Mouse (Mus musculus) heart, postnatal 10 days (tissue): Measurements from ENCODE around the gene Trub1. TPM values are rescaled to one million over a fixed set of nuclear protein-coding genes. Genes with fewer than 3 reads are reported as not detected.

Experiments
- DNase-seq, 2 experiments: peaks; one replicate each; pipeline ENCODE4 v3.0.0; 2021
- intact Hi-C: fragments of 180-260 bp; cut with DNase I; formaldehyde crosslinking; loops from one replicate; pipeline ENCODE4 v1.15.1; 2025
- total RNA-seq, 2 experiments: library from RNA; stranded (reverse); gene quantifications; 2 replicates each; pipeline ENCODE4 v1.2.3; 2021

The Trub1 gene
- total RNA-seq, 2 experiments from 2014 or later: 7.7 to 8.8 TPM

DNA sequence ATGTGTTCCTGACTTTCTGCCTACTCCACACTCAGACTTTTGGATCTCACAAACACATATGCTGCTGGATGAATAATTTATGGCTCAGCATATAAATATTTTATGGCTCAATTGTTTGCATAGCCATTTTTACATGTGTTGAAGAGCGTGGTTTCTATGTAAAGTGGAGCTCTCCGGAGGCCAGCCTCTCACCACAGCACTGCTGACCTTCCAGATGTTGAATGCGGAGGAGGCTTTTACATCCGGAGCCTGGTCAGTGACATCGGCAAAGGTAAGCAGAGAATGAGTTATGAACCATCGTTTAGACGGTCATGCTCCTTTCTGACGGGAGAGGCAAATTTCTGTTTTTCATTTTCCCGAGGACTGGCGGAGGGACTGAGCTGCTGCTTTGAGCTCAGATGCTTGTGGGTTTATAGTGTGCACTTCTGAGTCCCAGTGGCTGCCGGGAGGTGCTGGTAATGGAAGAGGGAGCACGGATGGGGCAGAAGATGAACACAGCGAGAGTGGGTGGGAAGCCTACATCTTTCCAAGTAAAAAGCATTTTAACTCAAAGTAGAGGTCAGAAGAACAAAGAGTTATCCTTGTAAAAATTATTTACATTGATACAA, 34.4 kb downstream of the Trub1 start:
- DNase-seq: no peak
- intact Hi-C loops: no loop called here

DNA sequence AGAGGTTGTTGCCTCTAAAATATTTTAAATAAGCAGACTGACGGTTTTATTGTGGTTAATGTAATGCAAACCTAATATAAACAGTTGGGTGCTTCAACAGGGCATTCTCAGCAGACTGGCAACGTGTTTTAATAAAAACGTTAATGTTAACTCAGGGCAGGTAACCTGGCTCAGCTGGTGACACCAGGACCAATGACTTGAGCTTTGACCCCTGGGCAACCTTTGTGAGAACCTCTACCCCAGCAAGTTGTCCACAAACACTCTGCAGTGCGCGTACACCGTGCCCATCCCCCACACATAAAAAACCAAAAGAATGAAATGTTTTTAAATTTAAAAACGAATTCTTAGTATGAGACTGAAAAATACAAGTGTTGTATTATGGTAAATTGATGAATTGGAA, 36.8 kb downstream of the Trub1 start:
- intact Hi-C loops: no loop called here

DNA sequence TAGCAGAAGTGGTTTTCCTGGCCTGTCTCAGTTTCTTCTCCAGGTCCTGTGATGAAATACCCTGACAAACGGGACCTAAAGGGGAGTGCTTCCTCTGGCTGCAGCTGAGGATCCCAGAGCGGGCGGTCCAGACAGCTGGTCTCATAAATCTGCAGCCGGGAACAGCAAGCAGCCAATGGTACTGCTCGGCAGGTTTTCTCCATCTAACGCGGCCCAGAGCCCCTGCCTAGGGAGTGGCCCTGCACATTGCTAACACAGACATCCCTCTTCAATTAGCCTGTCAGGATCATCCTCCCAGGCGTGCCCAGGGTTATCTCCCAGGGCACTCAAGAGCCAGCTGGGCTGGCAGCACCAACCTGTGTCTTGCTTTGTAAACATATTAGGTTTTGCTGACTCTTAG, 38.3 kb downstream of the Trub1 start:
- no peak for DNase-seq
- intact Hi-C loops: no loop called here

More for the DNA sequence above, 36.8 kb downstream of the Trub1 start:
- DNase-seq: no peak

DNA sequence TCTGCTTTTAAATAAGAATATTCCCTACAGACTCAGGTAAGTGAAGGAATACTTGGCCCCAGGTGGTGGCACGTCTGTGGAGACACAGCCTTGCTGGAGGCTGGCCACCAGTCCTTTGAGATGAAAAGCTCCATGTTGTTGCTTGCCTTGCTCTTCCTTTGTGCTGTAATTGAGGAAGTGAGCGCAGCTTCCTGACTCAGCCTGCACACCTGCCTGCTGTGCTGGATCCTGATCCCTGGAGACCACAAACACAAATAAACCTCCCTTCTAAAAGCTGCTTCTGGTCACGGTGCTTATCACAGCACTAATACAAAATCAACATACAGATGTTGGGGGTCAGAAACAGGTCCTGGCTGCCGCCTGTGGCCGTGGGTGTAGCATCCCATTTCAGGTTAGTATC, 41.3 kb downstream of the Trub1 start:
- intact Hi-C loops: no loop called here
- DNase-seq: no peak

DNA sequence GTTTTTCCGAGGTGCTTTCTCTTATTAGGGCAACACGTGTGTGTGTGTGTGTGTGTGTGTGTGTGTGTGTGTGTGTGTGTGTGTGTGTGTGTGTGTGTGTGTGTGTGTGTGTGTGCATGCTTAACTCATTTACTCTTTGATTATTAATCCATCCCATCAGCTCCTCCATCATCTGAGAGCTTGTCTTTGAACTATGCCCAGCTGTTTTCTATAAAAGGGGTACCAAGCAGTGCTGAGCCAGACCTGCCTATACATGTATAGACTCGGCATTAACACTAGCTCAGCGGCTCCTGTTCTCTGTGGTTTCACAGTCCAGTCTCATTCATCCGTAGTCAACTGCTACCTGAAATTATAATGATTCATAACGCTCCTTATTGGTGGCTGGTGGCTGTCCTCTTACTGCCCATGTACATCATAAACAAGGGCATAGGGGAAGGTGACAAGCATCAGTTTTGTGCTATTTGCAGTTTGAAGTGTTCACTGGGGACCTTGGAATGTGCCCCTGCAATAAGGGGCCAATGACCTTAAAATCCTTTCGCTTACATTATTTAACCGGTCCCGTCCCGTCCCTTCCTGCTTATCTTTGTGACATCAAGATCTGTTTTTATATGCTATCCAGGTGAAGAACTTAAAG, 45.5 kb downstream of the Trub1 start:
- intact Hi-C loops: no loop called here
- DNase-seq: no peak

DNA sequence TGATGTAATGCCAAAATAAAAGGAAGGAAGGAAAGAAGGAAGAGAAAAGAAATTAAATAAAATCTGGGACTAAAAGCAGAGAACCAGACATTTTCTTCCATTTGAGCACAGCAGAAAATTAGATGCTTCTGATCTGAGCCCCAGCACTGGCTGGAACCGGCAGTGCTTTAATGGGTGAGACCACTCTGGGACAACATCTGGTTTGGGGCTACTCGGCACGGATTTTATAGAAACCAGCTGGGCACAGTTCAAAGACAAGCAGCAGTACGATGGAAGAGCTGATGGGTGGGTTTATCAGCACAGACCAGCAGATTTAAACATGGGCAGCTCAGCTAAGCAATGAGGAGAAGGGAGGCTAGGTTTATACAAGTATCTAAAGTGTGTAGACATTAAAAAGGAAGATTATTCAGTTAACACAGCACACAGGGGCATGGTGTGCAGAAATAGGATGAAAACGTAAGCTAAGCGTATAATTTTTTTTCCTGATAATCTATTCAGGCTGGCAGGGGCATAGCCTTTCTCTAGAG, 46.2 kb downstream of the Trub1 start:
- intact Hi-C loops: no loop called here
- DNase-seq: no peak

DNA sequence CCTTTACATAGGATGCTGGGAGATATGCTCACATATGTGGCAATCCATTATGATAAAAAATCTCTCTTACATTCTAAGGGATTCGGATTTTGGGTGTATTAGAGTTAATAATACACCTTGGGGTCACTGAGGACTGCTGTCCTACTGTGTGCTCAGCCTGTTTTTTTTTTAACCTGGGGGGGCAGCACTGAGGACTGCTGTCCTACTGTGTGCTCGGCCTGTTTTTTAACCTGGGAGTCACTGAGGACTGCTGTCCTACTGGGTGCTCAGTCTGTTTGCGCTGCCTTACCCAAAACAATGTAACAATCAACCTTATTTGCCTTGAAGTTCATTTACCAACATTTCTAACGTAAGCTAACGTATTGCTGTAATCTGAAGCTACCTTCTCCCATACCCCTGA, 47.5 kb downstream of the Trub1 start:
- no peak for DNase-seq
- intact Hi-C loops: no loop called here

DNA sequence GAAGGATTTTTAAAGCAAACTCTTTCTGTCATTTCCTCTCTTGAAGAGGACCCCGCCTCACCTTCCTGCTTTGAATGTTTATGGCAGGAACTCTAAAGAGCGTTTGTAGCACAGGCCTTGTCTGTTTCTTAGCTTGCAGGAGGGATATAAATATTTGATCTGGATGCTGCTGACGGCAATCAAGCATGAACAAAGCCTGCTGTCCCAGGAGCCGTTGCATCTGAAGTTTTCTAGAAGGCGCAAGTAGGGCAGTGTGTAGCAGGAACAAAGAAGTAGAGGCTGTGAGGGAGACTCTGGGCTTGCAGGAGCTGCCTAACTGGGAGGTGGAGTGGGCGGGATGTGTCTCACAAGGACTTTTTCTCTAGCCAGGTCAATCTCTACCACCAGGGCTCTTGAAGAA, 50.4 kb downstream of the Trub1 start:
- intact Hi-C loops: no loop called here
- no peak for DNase-seq

DNA sequence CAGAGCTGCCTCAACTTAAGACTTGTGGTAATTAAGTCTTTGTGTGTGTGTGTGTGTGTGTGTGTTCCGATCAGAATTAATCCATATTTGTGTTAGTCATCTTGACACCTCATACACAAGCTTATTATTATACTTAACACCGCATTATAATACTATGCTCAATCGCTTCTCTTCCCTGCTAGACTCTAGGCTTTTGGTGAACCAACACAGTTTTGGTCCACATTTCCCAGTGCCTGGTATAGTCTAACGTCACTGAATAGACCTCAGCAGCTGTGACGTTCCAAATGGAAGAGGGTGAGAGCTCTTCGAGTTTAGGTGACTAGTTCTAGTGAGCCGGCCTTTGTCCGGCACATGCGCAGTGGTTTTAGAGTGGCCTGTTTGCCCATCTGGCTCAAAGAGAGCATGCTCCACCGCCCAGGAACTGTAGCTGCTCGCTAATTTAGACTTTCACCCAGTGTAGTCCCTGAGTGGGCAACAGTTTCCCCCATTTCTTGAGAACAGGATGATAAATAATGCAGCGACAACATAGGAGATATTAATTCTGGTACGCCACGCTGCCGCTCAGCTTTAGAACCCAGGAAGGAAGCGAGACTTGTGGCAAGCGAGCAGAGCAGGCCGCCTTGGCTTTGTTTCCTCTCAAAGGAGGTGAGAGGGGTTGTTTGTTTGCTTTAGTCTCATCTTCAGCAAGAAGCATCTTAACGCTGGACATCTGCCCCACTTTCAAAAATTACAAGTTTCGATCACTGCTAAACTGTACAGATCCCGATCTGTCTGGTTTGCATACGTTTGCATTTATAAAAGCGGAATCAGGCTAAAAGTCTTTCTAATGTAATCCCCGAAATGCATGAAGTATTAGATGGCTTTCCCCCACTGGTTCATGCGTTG, 52.6 kb downstream of the Trub1 start:
- intact Hi-C loops: no loop called here
- DNase-seq: no peak

DNA sequence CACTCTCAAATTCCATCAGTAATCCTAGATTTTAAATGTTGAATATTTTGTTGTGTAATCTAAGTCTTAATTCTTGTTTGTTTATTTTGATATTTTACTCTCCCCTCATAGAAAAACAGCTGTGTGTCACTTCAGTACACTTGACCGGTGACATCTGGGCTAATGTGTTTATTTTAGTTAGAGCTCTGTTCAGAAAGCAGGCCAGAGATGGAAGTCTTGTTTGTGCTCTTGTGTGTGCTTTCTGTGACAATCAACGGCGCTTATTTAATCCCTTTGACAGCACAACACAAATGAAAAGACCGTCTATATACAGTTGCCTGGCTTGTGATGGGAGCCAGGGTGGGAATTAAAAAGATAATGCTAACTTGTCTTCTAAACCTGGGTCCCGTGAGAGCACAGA, 53.9 kb downstream of the Trub1 start:
- intact Hi-C loops: no loop called here
- no peak for DNase-seq

DNA sequence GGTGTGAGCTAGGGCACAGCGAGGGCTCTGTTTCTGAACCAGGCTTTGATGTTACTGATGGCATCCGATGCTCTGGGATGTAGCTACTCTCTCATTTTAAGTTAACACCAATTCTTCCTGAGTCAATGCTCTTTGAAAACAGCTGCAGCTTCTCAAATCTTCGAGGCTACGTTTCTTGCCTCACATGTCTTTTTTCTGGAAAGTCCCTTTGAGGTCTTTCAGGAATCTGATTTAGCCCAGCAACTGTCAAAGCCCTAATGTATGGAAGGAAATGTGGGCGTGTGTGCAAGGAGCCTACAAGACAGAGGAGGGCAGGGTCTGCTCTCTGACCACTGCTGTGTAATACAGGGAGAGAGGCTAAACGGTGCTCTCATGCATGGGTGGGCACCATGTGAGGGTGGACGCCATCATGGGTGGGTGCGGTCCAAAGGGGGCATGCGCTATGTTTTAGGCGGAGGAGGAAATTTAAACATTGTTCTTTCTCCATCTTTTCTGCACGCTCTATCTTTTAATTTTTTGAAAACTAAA, 55.6 kb downstream of the Trub1 start:
- intact Hi-C loops: no loop called here

DNA sequence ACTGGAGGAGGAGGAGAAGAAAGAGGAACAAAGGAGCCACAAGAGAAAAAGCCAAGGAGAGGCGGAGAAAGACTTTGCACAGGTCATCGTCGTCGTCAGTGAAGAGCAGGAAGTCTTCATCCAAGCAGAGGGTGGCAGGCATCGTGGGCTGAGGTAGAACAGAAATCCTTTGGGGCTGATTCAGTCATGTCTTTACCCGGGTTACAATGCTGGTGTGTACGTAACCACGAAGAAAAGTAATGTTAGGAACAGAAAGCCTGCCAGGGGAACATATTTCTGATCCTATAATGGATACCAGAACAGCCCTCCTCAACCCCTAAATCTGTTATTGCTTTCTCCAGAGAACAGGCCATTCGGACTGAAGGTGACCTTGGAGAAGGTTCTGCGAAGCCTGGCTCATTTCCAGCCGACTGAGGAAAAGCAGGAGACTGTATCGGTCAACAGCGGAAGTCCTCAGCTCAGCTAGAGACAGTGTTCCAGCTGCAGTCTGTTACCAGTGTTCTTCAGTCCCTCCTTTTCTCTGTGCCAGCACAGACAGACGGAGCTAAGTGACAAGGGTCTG, 57.1 kb downstream of the Trub1 start:
- DNase-seq: peak; percentile 68 to 73
- intact Hi-C loops: no loop called here

More for the DNA sequence above, 55.6 kb downstream of the Trub1 start:
- DNase-seq: no peak

DNA sequence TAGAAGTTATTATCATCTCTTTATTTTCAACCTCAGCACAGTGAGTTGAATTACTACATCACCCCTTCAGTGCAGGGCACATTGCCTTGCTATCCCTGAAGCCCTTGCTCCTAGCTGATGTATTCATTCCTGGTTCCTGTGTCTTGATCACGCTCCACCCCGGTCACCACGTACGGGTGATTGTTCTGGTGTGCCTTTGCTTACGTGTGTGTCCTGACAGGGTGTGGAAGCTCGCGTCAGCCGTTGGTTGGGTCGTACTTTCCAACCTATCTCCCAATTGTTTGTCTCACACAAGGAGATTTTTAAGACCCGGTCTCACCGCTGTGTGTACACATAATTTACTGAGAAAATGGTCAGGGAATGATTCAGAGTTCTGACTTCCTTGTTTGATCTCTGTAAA, 58.1 kb downstream of the Trub1 start:
- intact Hi-C loops: no loop called here
- no peak for DNase-seq

DNA sequence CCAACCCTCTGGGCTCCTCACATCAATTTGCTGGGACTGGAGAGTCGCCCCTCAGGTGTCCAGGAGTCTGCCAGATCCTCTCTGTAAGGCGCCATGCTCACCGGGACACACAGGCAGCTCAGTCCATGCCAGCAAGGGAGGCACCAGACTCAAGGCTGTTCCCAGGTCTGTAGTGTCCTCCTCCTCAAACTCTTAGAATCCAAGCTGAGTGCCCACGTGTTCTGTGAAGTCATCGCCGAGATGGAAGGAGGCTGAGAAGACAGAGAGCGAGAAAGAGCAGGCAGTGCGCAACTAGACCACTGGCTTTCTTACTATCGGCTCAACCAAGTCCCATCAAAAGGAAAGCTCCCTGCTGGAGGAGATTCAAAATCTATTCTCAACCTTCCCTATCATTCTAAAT, 60.4 kb downstream of the Trub1 start:
- DNase-seq: no peak
- intact Hi-C loops: no loop called here

DNA sequence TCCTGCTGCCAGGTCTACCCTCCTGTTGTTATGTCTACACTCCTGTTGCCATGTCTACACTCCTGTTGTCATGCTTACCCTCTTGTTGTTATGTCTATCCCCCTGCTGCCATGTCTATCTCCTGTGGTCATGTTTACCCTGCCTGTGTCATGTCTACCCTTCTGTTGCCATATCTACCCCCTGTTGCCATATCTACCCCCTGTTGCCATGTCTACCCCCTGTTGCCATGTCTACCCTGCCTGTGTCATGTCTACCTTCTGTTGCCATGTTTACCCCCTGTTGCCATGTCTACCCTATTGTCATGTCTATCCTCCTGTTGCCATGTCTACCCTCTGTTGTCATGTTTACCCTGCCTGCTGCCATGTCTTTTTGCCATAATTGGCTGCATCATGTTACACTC, 69.0 kb downstream of the Trub1 start:
- intact Hi-C loops: no loop called here
- DNase-seq: peak; percentile 31 to 49

DNA sequence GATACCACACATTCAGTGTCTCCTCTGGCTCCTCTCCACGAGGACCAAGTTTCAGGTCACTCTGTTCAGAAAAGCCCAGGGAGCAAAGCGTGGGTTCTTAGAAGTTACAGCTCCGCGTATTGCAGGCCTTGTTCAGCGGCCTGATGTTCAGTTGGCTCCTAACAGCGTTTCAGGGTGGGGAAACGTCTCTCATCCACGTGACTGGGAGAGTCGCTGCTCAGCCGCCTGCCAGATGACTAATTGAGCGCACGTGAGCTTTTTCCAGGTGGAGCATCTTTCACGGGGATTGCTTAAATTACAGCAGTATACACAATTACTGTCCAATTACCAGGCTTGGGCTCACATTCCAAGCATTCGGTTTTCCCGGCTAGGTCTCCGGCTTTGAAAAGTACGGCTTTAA, 70.7 kb downstream of the Trub1 start:
- DNase-seq: no peak
- intact Hi-C loops: no loop called here

DNA sequence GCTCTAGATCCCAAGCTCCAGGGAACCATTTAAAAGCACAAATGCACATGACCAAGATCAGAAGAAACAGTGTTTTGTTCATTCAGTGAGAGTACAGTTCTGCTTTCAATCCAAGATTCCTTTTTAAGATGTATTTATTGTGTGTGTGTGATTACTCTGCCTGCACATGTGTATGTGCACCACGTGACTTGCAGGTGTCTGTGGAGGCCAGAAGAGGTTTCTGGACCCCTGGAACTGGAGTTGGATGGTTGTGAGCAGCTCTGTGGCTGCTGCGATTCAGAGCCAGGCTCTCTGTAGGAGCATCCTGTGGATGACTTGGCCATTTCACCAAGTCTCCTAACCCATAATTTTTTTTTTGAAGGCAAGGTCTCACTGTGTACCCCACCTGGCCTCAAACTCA, 73.0 kb downstream of the Trub1 start:
- no peak for DNase-seq
- intact Hi-C loops: no loop called here

DNA sequence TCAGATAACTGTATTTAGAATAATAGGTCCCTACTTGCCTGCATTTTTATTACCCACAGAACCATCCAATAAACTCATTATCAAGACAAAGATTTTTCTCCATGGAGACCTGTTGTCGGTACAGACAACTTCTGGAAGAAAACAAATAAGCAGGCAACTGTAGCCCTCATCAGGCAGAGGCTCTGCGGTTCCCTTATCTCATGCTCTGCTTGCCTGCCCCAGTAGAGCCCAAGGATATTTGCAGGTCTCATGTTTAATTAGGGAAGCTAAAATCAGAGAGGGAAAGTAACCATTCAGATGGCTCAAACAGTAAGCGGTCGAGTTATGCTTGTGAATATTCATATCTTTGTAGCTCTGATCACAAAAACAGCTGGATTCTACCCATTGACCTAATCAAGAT, 77.5 kb downstream of the Trub1 start:
- intact Hi-C loops: no loop called here
- no peak for DNase-seq

DNA sequence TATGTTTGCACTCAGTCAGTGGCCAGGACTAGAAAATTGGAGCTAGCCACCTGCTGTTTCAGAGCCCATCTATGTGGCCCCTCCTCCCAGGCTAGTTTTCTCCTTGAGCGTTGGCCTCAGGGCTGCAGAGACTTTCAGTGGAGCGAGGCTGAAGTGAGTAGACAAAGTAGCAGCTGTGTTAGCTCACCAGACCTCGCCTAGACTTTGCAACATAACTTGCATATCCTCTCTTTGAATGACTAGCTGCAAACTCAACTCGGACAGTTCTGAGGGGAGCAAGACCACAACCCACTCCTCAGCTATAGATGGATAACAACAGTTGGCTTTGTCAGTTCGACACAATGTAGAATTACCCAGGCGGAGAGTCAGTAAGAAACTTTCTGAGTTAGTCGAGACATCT, 81.5 kb downstream of the Trub1 start:
- intact Hi-C loops: no loop called here
- DNase-seq: no peak

DNA sequence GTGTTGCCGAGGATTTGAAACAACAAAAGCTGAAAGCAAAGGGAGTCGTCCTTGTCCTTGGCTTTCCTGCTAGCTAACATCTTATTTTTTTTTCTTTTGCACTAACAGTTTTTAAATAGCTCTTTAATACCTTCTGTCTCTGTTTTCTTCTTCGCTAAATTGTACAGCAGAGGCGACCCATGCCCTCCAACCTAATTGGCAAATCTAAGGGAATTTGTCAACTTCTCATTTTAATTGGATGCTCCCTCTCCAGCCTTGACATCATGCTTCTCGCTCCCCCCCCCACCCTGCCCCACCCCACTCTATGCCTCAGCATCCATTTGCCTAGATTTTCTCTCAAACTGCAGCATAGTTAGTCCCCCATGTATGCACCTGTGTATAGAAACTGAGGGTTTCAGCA, 83.8 kb downstream of the Trub1 start:
- intact Hi-C loops: no loop called here
- DNase-seq: no peak

DNA sequence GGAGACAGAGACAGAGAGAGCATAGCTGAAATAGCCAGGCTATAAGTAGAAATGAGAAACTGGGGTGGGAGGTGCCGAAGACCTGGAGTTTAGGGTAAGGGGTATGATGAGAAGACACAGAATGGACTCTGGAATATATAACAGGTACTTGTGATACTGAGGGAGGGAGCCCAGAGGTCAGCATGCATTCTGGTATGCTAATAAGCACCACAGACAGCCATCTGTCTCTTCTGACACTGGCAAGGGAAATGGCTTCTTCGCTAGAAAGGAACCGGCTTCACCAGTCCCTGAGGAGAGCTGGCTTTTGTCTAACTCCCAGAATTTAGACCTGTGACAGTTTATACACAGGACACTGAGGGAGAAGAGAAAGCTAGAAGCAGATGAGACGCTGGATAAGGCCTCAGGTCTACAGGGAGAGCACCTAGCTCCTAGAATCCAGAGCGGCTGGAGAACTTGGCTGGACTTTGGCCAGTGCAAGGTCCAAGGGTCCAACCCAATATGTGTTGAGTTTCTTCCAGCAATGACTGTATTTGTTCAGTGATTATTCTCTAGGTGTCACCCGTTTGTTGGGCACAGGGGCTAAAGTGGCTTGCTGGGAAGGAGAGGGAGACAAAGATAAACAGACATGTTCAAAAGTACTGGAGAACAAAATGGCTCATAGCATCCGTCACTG, 84.9 kb downstream of the Trub1 start:
- intact Hi-C loops: no loop called here

More for the DNA sequence above, 84.9 kb downstream of the Trub1 start:
- no peak for DNase-seq
